Mouse (Mus musculus) olfactory bulb, adult 2 months (tissue): ENCODE results near the gene Enox1. TPM values are rescaled to one million over a fixed set of nuclear protein-coding genes. Genes with fewer than 3 reads are reported as not detected.
A peak's percentile ranks its signal among the peaks of the same experiment; 100 is the strongest.

Experiments
- H3K27ac ChIP-seq: fragments of 200-500 bp; 2 replicates; pipeline ENCODE4 v1.5.1; 2012; ENCODE audit warnings: low read depth, low read length; ENCODE audit not compliant: insufficient read depth
- H3K4me1 ChIP-seq: fragments of 200-500 bp; 2 replicates; pipeline ENCODE4 v1.6.1; 2012; ENCODE audit warnings: low read length; ENCODE audit not compliant: control insufficient read depth, insufficient read depth
- H3K4me3 ChIP-seq: fragments of 200-500 bp; 2 replicates; pipeline ENCODE4 v1.5.1; 2012; ENCODE audit warnings: mild to moderate bottlenecking, low read depth, low read length, moderate library complexity; ENCODE audit not compliant: insufficient read depth
- CTCF ChIP-seq: fragments of 200-500 bp; IDR thresholded peaks from 2 replicates; pipeline ENCODE4 v1.5.1; 2012; ENCODE audit warnings: low read depth, mild to moderate bottlenecking, low read length, moderate library complexity; ENCODE audit not compliant: insufficient read depth
- POLR2A ChIP-seq: fragments of 200-500 bp; IDR thresholded peaks from 2 replicates; pipeline ENCODE4 v1.6.1; 2012; ENCODE audit warnings: mild to moderate bottlenecking, low read depth, low read length, moderate library complexity; ENCODE audit not compliant: insufficient read depth
- WGBS: fragments of 180-500 bp; shearing (Covaris S2); methylation state at CpG from one replicate; pipeline ENCODE4 v1.1.7; 2018; 5-methylcytosine and 5-hydroxymethylcytosine counted together
- polyA plus RNA-seq: library from polyadenylated mRNA; stranded (reverse); fragments of >200 nt; gene quantifications from 2 replicates; pipeline ENCODE4 v1.2.4, GENCODE M21; 2012; ENCODE audit warnings: low replicate concordance; ENCODE audit not compliant: missing spikeins, insufficient read depth, insufficient read length

Gene Enox1
- polyA plus RNA-seq, 1 experiment: not detected

GRCm38 (mm10) chr14:77225346-77225745 lies 68.8 kb downstream of the Enox1 start:
- WGBS: 53% methylated on average over 10 of the region's 10 CpGs
- TF ChIP-seq POLR2A: no peak
- TF ChIP-seq CTCF: no peak
- Histone ChIP-seq H3K4me3 (no peak overlapping the region), H3K4me1 (peaks cover 4% of the 10 kb centered on the region; the same call in 1 of the 2 replicates), H3K27ac (0 out of 2 replicates have a peak overlapping the region, but pooled peaks have one; percentile 15)

- Histone ChIP-seq H3K4me1 (peaks cover 2% of the 10 kb centered on the region), H3K27ac (no peak overlapping the region), H3K4me3 (no peak overlapping the region)
- 75% methylated on average over 2 of the region's 2 CpGs for WGBS
- no peak for TF ChIP-seq CTCF
- no peak for TF ChIP-seq POLR2A
Measured at GRCm38 (mm10) chr14:77238811-77239210, 82.2 kb downstream of the Enox1 start.

GRCm38 (mm10) chr14:77239360-77239759 lies 82.8 kb downstream of the Enox1 start:
- no peak overlapping the region for H3K27ac ChIP-seq

GRCm38 (mm10) chr14:77246977-77247376 lies 90.4 kb downstream of the Enox1 start:
- Histone ChIP-seq H3K4me3 (no peak overlapping the region), H3K27ac (no peak overlapping the region), H3K4me1 (0 out of 2 replicates have a peak, but pooled peaks cover 2% of the 10 kb centered on the region)
- no peak for TF ChIP-seq POLR2A
- TF ChIP-seq CTCF: no peak
- 75% methylated on average over 3 of the region's 3 CpGs for WGBS

More at GRCm38 (mm10) chr14:77239360-77239759, 82.8 kb downstream of the Enox1 start:
- 25% methylated on average over 4 of the region's 4 CpGs for WGBS
- Histone ChIP-seq H3K4me1 (peaks cover 2% of the 10 kb centered on the region), H3K4me3 (no peak overlapping the region)
- no peak for TF ChIP-seq POLR2A
- no peak for TF ChIP-seq CTCF

GRCm38 (mm10) chr14:77248426-77248825 lies 91.9 kb downstream of the Enox1 start:
- 75% methylated on average over 5 of the region's 5 CpGs for WGBS
- no peak overlapping the region for H3K4me3 ChIP-seq
- no peak overlapping the region for H3K27ac ChIP-seq
- TF ChIP-seq POLR2A (no peak), CTCF (no peak)
- H3K4me1 ChIP-seq: 0 out of 2 replicates have a peak, but pooled peaks cover 2% of the 10 kb centered on the region

- H3K27ac ChIP-seq: no peak overlapping the region
- 91% methylated on average over 7 of the region's 7 CpGs for WGBS
- H3K4me1 ChIP-seq: 0 out of 2 replicates have a peak, but pooled peaks cover 2% of the 10 kb centered on the region
- TF ChIP-seq CTCF (no peak), POLR2A (no peak)
- no peak overlapping the region for H3K4me3 ChIP-seq
Measured at GRCm38 (mm10) chr14:77248946-77249345, 92.4 kb downstream of the Enox1 start.

- H3K4me1 ChIP-seq: 0 out of 2 replicates have a peak, but pooled peaks cover 2% of the 10 kb centered on the region
- 75% methylated on average over 2 of the region's 2 CpGs for WGBS
- H3K4me3 ChIP-seq: no peak overlapping the region
- TF ChIP-seq CTCF (no peak), POLR2A (no peak)
- no peak overlapping the region for H3K27ac ChIP-seq
Measured at GRCm38 (mm10) chr14:77250652-77251238, 94.2 kb downstream of the Enox1 start.

- H3K4me1 ChIP-seq: 0 out of 2 replicates have a peak, but pooled peaks cover 2% of the 10 kb centered on the region
- WGBS: 86% methylated on average over 3 of the region's 3 CpGs
- no peak overlapping the region for H3K27ac ChIP-seq
- no peak overlapping the region for H3K4me3 ChIP-seq
- TF ChIP-seq POLR2A (no peak), CTCF (no peak)
Measured at GRCm38 (mm10) chr14:77255201-77255600, 98.6 kb downstream of the Enox1 start.

- H3K4me3 ChIP-seq: no peak overlapping the region
- TF ChIP-seq CTCF: no peak
- TF ChIP-seq POLR2A: no peak
- no peak overlapping the region for H3K27ac ChIP-seq
- H3K4me1 ChIP-seq: 0 out of 2 replicates have a peak, but pooled peaks cover under 1% of the 10 kb centered on the region
- 93% methylated on average over 6 of the region's 6 CpGs for WGBS
Measured at GRCm38 (mm10) chr14:77255711-77256110, 99.1 kb downstream of the Enox1 start.
